Mouse (Mus musculus): ENCODE data around the gene Stat4.
"Not testable (repeated sequence)": the region's sequence is repeated elsewhere in the genome, so short reads cannot be mapped to it uniquely, and the experiment has no call there.

Stat4 gene

DNA sequence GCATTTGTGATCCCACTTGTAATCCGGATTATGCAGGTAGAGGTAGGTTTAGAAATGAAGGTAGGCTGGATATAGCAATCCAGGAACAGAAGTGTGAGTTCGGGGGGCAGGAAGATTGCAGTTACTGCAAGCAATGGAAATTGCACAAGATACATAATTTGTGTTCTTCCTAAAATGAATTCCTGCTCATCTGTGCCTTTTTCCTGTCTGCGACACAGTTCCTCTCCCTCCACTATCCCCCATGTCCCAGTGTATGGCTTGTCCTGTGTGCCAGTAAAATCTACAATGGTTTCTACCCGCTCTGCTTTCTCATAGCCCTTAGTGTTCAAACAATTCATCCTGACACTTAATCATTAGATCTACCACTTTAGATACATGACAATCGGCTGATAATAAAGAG is 41.7 kb downstream of the Stat4 start:
- CTCF ChIA-PET: interaction anchor here (0.7 kb wide), 1 partner anchor 16 kb away, joined by 3 read pairs; no protein-coding TSS in a partner anchor

- CTCF ChIA-PET: no interaction called here
Observed at GRCm38 (mm10) chr1:52034816-52035752, 48.1 kb downstream of the Stat4 start.

DNA sequence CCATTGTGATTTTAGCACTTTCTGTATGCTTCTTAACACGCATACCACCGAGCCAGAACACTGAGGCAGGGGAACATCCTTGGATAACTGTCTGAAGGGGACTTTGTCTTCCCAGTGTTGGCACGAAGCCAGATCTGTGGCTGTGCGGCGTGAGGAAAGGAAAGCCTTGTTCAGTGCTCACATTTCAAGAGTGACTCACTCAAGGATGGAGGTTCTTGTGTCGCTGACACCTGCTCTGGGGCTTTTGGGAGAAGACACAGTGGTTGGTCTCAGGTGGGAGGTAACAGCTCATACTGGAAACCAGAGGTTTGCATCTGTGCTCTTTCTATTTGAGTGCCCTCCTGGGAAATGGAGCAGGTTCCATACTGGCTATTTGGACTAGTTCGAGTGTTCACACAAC is 52.2 kb downstream of the Stat4 start:
- CTCF ChIA-PET: no interaction called here

GRCm38 (mm10) chr1:52039626-52040025 is 52.7 kb downstream of the Stat4 start:
- CTCF ChIA-PET: no interaction called here

- CTCF ChIA-PET: no interaction called here
Observed at GRCm38 (mm10) chr1:52040366-52041061, 53.6 kb downstream of the Stat4 start.

DNA sequence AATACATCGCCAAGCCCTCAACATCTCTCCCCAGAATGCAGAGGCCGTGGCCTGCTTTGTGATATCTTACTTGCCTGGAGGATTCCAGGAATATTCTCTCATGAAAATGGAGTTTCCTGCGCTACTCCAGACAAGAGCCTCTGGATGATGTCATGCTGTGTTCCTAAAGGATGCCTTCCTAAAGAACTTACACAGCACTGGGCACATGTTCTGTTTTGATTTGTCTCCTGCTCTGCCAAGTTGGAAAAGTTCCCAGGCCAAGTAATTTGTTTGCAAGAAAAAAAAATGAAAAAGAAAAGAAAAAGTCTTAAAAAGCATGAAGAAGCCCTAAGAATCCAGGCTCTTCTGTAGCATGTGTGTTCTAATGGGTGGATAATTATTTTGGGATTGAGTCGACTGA is 56.2 kb downstream of the Stat4 start:
- CTCF ChIA-PET: no interaction called here

- CTCF ChIA-PET: not testable (repeated sequence)
Observed at GRCm38 (mm10) chr1:52046891-52047290, 59.9 kb downstream of the Stat4 start.

- CTCF ChIA-PET: no interaction called here
Observed at GRCm38 (mm10) chr1:52048711-52049110, 61.8 kb downstream of the Stat4 start.

GRCm38 (mm10) chr1:52049827-52050226 is 62.9 kb downstream of the Stat4 start:
- CTCF ChIA-PET: no interaction called here

- CTCF ChIA-PET: no interaction called here
Observed at GRCm38 (mm10) chr1:52051542-52051941, 64.6 kb downstream of the Stat4 start.

GRCm38 (mm10) chr1:52052910-52053309 is 66.0 kb downstream of the Stat4 start:
- CTCF ChIA-PET: interaction anchor here (0.8 kb wide), 1 partner anchor 39 kb away, joined by 3 read pairs; no protein-coding TSS in a partner anchor

- CTCF ChIA-PET: interaction anchor here (0.6 kb wide), 2 partner anchors 34 to 504 kb away, joined by 3 to 6 read pairs; no protein-coding TSS in a partner anchor
Observed at GRCm38 (mm10) chr1:52055947-52056346, 69.0 kb downstream of the Stat4 start.

DNA sequence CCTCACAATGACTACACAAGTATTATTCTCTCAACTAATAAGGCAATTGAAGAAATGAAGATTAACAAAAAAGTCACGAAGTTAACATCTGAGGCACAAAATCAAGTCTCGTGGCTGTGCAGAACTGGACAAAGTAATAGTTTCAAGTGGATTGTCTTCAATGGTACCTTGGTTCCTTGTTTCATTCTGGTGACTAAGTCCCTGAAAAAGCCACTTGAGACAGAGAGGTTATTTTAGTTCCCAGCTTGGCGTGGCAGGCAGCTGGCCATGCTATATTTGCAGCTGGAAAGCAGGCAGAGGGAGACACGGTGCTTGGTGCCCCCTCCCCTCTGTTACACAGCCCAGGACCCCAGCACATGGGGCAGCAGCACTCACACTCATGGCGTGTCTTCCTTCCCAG is 70.2 kb downstream of the Stat4 start:
- CTCF ChIA-PET: interaction anchor here (0.6 kb wide), 1 partner anchor 44 kb away, joined by 4 read pairs; no protein-coding TSS in a partner anchor

DNA sequence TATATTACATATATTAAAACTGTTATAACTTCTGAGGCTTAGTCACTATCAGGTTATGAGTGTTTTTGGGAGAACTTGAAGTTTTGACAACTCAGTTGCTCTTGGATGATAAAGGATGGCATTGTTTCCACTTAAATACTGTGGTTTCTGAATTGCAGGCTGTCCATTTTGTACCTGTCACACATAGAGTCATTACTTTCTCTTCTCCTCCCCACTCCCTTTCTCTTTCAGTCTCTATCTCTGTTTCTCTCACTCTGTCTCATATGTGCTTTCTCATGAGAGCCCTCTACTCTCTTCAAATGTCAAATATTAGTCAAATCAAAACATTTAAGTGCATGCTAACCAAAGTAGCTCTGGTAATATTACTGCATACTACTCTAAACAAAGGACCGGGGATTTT is 79.3 kb downstream of the Stat4 start:
- CTCF ChIA-PET: no interaction called here

DNA sequence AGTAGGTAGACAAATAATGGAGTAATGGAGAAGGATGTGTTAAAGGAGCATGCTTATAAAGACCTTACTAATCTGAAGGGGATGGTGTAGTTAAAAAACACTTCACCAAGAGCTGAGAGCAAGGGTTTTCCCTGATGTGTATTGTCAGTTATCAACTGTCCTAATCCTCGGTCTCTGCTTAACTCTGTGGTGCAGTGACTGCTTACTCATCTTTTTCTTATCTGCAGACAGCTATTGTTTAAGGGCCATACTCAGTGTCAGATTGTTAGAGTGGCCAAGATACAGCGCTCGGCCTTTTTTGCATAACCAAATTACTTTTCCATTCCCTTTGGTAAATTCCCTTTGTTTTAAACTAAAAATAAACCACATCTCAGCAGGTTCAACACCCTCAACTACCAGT is 79.7 kb downstream of the Stat4 start:
- CTCF ChIA-PET: no interaction called here

DNA sequence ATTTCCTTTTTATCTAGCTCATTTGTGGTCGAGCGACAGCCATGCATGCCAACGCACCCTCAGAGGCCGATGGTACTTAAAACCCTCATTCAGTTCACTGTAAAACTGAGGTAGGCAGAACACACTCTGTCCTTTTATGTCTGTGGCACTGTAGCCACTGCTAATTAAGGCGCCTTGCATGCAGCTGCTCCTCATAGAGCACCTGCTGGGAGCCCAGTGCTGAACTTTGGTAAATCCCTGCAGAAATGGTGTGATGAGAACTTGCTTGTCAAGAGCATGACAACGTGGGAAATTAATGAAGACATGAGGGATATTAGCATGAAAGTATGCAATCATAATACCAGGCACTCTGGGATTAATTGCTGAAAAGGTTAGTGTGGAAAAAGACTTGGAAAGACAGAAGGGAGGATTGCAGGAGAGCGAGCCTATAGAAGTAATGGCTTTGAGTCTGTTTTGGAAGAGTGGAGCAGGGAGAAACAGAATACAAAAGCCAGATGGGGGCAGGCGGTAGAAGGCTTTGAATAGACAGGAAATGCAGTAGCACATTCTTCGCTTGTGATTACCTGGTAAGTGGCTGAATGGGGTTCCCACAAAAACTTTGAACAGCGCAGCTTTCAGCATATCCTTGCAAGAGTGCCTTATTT is 92.9 kb downstream of the Stat4 start:
- CTCF ChIA-PET: no interaction called here

GRCm38 (mm10) chr1:52080375-52080774 is 93.4 kb downstream of the Stat4 start:
- CTCF ChIA-PET: no interaction called here

- CTCF ChIA-PET: interaction anchor here (1.2 kb wide), 1 partner anchor 81 kb away, joined by 3 read pairs; no protein-coding TSS in a partner anchor
Observed at GRCm38 (mm10) chr1:52086236-52086635, 99.3 kb downstream of the Stat4 start.

- CTCF ChIA-PET: interaction anchor here (0.5 to 0.6 kb wide), 2 partner anchors 76 to 714 kb away, joined by 3 read pairs; no protein-coding TSS in a partner anchor
Observed at GRCm38 (mm10) chr1:52087128-52087527, 100.2 kb downstream of the Stat4 start.

DNA sequence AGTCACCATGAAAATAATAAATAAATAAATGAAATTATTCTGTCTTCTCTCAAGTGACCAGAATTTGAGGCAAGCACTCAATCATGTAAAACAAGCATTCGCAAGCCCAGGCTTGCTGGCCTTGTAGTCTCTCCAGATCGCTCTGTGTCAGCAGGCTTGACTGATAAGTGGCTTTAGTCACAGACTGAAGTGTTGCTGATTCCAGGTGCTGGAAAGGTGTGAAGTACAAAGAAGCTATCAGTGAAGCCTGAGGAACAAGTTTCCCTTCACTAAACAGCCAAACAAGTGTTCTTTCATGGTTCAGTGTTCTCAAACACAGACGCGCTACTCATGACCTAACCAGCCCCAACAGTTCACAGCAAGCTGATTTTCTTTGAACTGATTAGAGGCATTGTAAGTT is 101.7 kb downstream of the Stat4 start:
- CTCF ChIA-PET: no interaction called here

DNA sequence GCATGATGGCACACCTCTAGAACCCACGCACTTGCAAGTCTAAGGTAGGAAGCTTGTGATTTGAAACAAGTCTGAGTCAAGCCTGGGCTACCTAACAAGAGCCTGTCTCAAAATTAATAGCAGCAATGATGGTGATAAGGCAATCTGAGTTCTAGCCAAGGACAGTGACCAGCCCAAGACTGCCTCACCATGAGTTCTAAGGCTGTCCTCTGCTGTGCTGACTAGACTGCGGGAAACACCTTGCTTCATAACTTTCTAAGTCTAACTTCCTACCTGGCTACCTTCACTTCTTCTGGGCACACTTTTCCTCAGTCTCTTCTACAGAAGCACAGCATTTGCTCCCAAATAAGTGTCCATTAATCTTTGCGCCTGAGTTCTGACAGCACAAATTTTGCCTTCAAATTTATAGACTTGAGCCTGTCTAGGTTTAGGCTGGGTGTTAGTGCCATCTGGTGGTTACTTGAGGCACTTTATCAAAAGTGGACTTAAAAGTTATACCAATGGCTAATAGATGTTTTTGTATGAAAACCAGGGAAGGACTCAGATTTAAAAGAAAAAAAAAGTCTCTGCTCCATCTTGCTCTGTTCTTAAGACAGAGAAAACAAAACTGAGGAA is 111.8 kb downstream of the Stat4 start:
- CTCF ChIA-PET: interaction anchor here (0.6 to 1.2 kb wide), 5 partner anchors 15 to 1891 kb away, joined by 3 read pairs; no protein-coding TSS in a partner anchor

GRCm38 (mm10) chr1:52100496-52100895 is 113.5 kb downstream of the Stat4 start:
- CTCF ChIA-PET: interaction anchor here (0.8 kb wide), 1 partner anchor 91 kb away, joined by 4 read pairs; no protein-coding TSS in a partner anchor
